Mouse (Mus musculus) gastrocnemius, postnatal 25 days (tissue): ENCODE data around the gene a. TPM values are rescaled to one million over a fixed set of nuclear protein-coding genes. Genes with fewer than 3 reads are reported as not detected.

Source experiments
- DNase-seq: peaks from one replicate; pipeline ENCODE4 v3.0.0; 2022
- total RNA-seq, 2 experiments: library from RNA; stranded (reverse); gene quantifications; 1 replicate in 1 of 2; 2 replicates in 1 of 2; pipeline ENCODE4 v1.2.3; 2021

a gene
- total RNA-seq, 2 experiments from 2014 or later, result not detected

DNA sequence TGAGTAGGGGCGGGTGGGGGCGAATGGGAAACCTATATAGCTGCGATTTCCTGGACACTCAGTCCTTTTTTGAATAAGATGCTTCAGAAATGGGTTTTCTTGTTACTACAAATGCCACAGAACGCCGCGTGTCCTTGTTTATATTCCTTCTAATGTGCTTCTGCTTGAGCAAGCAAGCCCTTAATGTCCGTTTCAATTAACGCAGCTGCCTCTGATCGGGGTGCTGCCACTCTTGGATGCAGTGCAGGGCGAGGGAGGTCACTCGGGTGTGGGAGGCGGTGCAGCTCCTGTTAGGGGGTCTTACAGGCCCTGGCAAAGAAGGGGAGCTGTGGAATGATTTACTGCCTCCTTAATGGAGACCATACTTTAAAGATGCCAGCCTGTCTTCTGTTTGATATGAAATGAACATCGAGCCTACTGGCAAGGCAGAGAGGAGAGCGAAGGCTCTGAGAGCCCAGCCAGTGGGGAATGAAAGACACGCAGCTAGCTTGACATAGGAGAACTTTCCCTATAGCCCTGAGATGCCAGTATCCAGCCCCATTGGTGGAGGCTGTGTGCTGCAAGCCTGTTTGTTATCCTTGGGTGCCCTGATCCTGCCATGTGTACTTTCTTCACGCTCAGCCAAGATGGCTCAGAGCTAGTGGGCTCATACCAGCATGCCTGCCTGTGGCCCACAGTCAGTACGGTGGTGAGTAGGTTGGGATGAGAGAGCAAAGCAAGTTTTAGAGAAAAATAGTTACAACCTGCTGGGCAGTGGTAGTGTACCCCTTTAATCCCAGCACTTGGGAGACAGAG, 8.1 kb upstream of the a start:
- no peak for DNase-seq

DNA sequence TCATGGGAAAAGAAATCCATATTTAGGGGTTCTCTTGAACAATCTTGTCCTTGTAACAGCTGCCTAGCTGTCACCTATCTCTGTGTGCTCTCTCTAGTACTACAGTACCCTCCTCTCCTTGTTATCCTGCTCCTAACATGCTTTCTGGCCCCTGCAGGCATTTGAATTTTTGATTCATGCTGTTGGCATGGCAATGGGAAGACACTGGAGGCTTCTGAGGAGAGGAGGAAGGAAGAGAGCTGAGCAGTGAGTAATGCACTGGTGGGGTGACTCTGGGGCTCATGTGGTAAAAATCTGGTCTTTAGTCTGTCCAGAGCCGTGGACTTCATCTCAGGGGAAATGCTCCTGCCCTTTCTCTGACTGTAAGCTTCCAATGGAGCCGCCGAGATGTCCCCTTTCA, 5.9 kb upstream of the a start:
- DNase-seq, result no peak

DNA sequence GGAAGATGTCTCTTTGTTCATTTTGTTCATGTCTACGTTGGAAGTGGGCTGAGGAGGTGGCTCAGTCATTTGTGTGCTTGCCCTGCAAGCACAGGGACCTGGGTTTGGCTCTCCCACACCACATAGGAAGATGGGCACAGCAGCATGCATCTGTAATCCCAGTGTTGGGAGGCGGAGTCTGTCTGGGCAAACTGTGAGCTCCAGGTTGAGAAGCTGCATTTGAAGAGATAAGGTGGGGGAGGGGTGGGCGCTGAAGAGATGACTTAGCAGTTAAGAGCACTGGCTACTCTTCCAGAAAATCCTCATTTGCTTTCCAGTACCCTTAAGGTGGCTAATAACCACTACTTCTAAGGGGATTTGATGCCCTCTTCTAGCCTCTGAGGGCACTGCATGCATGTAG, 5.0 kb upstream of the a start:
- DNase-seq, result no peak

DNA sequence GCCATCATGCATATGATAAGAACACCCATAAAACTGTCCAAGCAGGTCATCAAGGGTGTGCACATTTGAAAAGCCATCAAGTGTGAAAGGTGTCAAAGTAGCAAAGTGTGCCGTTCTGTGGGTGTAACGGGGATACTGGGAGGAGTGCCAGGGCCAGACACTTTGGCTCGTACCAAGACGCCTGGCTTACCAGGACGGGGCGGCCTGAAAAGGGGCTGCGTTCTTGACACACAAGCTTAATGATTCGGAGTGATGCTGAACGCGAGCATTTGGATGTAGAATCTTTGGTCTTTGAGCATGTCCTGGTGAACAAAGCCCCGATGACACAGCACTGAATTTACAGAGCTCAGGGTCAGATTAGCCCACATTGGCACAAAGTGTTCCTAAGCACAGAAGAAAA, 4.4 kb upstream of the a start:
- no peak for DNase-seq

DNA sequence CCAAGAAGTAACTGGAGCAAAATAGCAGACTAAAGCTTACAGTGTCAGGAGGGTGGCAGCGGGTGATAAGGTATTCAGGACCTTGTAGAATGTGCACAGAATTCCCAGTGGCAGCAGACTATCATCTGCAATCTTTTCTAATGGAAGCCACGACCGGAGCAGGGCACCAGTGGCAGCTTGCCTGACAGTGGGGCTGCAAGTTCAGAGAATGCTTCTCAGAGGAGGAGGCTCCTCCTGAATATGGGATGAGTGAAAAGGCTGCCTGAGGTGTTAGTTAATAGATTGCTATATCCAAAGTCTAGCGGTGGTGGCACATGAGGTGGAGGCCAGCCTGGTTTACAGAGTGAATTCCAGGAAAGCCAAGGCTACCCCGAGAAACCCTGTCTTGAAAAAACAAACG, 1.8 kb upstream of the a start:
- no peak for DNase-seq

DNA sequence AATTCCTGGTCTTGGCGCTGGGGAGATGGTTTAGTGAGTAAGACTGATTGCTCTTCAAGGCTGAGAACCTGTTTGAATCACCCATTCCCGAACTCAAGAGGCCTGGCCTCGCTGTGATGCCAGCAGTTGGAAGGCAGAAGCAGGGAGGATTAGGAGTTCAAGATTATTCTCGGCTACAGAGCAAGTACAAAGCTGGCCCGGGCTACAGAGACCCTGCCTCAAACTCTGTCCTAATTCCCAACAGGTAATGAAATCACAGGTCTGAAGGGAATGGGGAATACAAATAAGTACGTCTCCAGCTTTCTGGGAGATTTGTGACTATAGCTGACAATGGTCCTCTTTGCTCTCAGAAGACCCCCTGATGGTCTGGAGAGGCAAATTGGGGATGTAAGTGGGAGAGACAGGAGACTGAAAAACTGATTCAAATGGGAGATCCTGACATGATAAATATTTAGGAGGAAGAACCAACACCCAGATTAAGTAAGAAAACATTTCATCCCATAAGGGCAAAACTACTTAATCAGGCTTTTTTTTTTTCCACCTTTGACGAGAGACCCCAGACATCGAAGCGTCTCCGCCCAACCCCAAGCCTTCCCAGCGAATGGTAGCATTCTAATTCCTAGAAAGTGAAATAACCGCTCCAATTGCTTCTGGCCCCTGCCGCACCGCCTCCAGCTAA, 1.1 kb upstream of the a start:
- DNase-seq, result no peak

DNA sequence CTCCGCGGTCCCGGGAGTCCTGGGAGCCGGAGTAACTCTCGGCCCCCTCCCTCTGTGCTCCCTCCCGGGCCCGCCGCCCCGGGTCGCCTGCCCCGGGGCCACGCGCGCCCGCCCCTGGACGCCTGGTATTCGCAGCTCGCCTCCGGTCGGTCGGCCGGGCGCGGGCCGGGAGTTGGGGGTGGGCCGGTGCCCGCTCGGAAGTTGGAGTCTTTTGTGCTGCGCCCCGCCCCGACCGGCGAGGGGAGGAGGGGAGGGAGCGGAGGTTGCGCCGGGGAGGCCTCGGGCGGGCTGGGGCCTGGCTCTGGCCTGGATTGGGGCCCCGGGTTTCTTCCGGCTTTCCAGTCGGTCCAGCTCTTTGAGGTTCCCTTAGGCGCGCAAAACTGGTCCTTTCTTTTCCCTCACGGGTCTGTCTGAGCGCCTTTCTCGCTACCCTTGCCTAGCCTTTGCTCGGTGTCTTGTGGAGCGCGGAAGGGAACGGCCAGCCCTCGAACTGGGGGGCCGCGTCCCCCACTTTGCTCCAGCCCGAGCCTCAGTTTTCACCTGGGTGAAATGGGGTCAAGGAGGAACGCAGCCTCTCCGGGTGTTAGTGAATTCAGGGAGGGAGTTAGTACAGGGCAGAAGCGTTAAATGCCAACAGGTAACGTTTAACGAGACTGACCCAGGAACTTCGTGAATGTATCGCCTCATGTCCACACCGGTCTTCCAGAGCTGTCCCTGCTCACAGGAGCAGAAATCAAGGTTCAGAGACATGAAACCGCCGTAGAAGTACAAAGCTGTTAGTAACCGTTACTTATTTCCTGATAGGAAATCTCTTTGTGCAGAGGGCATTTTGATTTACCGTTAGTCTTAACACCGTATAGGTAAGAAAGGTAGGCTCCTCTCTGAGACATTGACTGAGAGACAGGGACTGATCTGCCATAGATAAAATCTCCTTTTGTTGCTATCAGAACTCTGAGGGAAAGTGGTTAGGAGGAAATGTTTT, 750 bp downstream of the a start:
- DNase-seq, result peak; percentile 84

DNA sequence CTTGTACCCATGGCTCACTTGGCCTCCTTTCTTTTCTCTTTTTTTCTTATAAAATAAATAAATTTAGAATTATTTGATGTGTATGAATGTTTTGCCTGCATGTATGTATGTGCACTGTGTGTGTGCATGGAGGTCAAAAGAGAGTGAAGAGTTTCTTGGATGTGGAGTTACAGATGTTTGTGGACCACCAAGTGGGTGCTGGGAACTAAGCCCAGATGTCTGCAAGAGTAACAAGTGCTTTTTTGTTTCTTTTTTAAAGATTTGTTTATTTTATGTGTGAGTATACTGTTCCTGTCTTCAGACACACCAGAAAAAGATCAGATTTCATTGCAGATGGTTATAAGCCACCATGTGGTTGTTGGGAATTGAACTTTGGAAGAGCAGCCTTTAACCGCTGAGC, 12.2 kb downstream of the a start:
- no peak for DNase-seq

DNA sequence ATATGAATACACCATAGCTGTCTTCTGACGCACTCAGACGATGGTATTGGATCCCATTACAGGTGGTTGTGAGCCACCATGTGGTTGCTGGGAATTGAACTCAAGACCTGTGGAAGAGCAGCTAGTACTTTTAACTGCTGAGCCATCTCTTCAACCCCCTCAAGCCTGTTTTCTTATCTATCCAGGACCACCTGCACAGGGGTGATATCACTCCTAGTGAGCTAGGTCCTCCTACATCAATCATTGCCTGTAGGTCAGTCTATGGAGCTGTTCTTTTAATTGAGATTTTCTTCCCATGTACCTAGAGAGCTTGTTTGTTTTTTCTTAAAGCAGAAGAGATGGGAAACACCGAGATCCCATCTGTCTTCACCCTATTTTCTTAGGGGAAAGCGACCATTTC, 12.6 kb downstream of the a start:
- no peak for DNase-seq

DNA sequence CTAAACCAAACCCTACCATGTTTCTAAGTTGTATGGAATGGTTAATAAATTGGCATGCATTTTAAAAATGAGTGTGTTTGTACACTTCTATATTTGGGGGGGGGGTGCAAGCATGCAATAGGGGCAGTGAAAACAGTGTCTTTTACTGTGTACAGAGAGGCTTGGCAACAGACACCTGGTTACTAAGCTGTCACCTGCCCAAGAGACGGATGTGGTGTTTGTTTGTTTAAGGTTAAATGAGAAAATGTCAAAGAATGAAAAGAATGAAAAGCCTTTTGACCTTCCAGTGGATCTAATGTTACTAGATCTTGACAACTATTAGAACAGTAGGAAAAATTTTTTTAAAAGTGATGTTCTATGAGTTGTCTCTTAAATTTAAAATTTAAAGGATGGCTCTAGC, 16.5 kb downstream of the a start:
- DNase-seq, result no peak

DNA sequence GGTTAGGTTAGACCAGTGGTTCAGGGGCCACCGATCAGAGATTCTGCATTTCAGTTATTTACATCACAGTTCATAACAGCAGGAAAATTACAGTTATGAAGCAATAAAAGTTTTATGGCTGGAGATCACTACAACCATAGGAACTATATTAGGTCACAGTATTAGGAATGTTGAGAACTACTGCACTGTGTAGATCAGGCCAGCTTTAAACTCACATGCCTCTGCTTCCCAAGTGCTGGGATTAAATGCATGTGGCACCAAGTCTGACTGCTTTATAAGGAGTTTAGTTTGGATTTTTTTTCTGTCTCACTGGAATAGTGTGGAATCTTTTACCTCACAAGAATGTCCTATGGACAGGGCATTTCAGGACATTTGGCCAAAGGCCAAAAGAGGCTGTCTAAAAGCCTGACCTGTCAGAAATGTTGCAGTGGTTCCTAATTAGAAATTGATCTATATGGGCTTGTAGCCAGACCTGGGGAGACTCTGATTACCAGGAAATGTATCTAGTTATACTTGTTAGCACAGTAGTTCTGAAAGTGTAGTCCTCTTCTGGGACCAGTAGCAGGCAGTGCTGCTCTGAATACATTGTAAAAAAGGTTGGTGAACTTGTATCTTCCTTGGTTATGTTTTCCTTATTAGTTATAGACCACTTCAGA, 18.0 kb downstream of the a start:
- DNase-seq, result no peak

DNA sequence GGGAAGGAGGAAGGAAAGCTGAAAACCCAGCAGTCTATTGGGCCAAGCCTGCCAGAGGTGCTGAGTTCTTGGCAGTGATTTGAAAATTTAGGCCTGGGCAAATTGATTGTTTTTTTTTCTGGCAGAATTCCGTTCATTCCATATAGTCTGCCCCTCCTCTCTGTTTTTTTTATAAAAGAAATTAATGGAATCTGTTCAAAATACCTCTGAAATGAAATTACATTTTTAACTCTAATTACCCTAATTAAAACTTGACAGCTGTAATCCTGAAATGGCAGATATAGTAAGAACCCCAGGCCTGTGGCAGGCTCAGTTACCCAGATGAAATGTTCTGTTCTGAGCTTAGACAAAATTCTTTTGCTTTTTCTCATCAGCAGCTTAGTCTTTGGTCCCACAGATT, 19.6 kb downstream of the a start:
- DNase-seq, result no peak

DNA sequence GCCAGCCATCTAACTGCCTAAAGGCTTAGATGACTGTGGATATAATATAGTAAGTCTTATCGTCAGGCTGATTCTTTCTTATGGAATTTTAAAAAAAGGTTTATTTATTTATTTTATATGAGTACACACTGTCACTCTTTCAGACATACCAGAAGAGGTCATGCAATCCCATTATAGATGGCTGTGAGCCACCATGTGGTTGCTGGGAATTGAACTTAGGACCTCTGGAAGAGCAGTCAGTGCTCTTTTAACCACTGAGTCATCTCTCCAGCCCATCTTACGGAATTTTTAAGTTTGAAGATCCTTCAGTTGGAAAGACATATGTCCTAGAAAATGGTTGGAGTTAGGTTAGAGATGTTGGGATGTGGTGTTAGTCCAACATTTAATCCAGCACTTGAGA, 22.2 kb downstream of the a start:
- no peak for DNase-seq

DNA sequence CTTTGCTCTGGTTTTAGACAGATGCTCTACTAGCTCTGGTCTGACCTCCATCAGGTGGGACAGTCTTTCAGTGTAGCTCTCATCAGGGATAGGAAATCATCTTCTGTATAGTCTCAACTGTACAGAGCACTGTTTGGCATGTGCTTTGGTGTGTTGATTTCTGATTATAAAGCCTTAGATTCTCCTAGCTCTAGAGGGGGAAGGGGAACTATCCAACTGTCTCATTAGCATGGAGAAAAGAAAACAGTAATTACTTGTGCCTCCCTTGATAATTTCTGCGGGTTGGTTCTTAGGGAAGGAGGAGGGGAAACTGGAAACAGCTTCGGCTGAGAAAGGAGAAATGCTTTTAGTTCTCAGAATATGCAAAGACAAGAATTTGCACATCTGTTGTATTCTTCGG, 25.9 kb downstream of the a start:
- DNase-seq, result no peak

DNA sequence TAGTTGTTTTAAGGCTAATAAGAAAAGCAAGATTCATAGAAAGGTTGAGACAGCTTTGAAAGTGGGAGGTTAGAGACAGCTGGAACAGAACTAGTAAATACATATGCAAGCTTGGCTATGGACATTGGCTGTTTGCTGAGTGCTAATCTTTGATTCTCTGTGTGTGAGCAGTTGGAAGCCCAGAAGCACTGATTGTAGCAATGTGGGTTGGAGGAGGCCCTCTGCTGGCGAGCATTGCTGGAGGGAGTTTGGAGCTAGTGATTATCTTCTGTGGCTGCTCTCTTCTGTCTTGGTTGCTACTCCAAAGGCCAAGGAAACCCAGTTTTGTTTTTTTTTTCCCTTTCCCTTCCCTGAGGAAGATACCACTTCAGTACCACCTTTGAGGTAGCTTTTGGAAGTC, 26.6 kb downstream of the a start:
- no peak for DNase-seq

DNA sequence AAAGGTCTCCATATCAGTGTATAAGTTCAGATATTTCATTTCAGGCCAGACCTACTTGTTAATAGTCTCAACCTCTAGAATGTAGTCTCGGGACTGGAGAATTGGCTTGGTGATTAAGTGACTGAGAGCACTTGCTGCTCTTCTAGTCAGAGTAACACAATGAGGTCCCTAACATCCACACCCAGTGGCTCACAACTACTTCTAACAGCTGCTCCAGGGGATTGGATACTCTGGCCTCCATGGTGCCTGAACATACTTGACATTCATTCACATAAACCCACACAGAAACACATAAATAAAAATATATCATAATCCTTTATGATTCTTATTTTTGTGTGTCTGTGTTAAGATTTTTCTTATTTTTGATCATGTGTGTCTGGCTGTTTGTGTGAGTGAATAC, 27.4 kb downstream of the a start:
- DNase-seq, result no peak

DNA sequence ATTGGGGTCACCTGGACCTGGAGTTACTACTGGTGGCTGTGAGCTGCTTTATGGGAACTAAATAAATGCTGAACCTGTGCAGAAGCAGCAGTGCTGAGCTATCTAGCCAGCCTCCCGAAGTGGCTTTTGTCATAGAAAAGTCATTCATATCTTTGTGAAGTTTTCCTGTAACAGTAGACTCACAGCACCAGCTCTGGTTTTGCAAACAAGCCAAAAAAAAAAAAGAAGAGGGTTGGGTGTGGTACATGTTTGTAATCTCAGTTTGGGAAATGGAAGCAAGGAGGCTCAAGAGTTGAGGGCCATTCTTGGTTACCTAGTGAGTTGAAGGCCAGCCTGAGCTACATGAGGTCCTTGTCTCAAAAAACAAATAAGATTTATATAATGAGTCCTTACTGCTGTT, 29.1 kb downstream of the a start:
- no peak for DNase-seq

DNA sequence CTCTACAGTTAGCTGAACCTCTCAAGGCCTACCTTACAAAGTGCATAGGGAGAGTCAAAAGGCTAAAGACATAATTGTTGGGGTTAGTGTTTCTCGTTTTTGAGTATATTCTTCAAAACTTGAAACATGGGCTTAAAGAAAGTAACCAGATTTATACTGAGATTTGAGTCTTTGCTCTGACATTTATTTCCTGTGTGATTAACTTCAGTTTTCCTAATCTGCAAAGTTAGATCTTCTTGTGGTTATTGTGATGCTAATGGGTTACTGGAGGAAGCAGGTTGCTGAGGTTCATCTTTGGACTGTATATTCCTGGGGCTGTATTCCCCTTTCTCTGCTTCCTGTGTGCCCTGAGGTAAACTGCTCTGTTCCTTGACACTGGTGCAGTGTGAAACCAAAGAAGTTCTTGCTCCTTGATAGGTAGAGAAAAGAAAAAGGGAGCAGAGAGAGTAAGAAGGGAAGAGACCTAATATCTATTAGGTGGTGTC, 34.9 kb downstream of the a start:
- DNase-seq, result no peak

DNA sequence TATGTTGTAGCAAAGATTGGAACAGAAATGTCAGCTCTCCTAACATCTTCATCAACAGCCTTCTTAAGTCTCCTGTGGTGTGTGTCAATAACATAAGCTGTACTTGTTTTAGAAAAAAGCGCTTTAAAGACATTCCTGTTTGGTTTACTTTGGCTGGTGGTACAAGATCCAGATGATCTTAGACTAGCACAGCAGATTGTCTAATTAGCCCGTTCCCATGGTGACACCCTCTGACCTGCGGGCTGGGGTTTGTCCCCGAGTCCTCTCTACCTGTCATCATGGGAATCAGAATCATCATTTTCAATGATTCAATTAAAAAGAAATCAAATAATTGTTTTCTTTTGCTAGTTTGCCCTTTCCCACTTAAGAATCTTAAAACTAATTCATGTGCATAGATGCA, 36.3 kb downstream of the a start:
- DNase-seq, result no peak

DNA sequence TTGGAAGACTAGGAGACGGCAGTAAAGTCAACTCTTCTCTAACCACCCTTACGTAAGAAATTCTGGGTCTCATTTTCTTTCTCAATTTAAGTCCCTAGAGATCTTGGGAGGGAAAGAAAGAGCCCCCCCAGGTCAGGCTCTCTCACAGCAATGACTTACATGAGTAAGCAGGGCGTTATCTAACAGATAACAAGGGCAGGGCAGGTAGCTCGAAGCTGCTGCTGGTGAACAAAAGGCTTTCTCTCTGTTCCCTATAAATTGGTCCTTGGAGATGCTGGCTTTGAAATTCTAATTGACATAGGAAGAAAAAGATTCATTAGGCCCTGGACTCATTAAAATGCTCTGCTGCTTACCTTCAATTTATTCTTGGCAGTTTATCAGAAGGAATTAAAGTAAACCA, 41.3 kb downstream of the a start:
- no peak for DNase-seq

DNA sequence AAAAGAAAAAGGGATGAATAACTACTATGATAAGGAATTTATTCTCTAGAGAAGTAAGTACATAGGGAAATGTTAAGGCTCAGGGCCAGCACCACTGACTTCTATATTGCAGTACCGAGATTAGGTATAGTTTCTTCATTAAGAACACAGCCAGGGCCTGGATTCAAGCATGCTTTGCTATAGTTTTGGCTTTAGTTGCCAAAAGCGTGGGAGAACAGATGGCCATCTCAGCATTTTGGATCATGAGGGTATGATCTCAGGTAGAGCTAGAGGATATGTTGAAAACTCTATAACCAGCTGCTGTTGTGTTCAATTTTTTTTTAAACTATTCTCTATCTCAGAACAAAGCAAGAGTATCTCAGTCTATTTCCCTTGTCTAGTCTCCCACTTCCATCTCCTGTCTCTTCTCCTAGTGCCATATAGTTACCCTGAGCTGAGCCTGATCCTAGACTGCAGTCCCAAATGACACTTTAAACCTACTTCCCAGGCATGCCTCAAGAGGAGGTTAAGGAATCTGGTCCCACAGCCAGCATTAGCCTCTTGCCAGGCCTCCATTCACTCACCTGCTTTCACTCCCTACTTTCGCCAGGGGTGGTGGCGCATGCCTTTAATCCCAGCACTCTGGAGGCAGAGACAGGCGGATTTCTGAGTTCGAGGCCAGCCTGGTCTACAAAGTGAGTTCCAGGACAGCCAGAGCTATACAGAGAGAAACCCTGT, 43.1 kb downstream of the a start:
- no peak for DNase-seq

DNA sequence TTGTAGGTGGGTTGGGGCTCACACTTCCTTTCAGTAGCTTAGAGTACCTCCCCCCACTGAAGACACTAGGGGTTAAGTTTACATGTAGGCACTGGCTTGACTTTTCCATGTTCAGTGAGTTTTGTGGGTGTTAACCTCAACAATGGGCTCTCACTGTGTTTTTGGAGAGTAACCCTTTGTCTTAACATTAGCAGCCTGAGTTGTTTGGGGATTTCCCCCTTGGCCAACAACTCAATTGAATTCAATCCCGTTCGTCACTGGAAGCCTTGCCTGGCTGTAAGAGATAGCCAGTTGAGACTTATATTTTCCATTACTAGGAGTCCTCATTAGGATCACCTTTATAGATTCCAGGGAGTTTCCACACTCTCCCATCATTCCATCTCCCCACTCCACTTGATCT, 45.3 kb downstream of the a start:
- DNase-seq, result no peak
